Mouse (Mus musculus) C2C12 (cell line): ENCODE results near the gene Dhps. TPM values are rescaled to one million over a fixed set of nuclear protein-coding genes. Genes with fewer than 3 reads are reported as not detected.

Experiments
- H3K27me3 ChIP-seq: one replicate; pipeline ENCODE4 v1.6.1; 2011; ENCODE audit not compliant: control insufficient read depth, insufficient read depth, insufficient read length
- H3K36me3 ChIP-seq: one replicate; pipeline ENCODE4 v1.6.1; 2011; ENCODE audit not compliant: control insufficient read depth, insufficient read depth
- H3K4me3 ChIP-seq: one replicate; pipeline ENCODE4 v1.5.1; 2011; ENCODE audit warnings: mild to moderate bottlenecking, control low read depth; ENCODE audit not compliant: poor library complexity, insufficient read depth, severe bottlenecking
- H3K79me2 ChIP-seq: one replicate; pipeline ENCODE4 v1.6.1; 2011; ENCODE audit not compliant: control insufficient read depth, insufficient read depth
- H3K79me3 ChIP-seq: one replicate; pipeline ENCODE4 v1.6.1; 2011; ENCODE audit warnings: low read depth, control low read depth
- H3ac ChIP-seq: one replicate; pipeline ENCODE3; 2011; ENCODE audit warnings: low read depth; ENCODE audit not compliant: control insufficient read depth, insufficient read length
- CEBPB ChIP-seq: IDR thresholded peaks from one replicate; pipeline ENCODE4 v1.6.1; 2011; ENCODE audit warnings: low read depth, mild to moderate bottlenecking, control low read depth, moderate library complexity
- CTCF ChIP-seq: IDR thresholded peaks from one replicate; pipeline ENCODE4 v1.5.1; 2011; ENCODE audit not compliant: control insufficient read depth, insufficient read depth, insufficient read length
- FOSL1 ChIP-seq: IDR thresholded peaks from one replicate; pipeline ENCODE4 v1.8.0; 2011; ENCODE audit warnings: mild to moderate bottlenecking, low read length; ENCODE audit not compliant: poor library complexity, insufficient read depth, severe bottlenecking
- MAX ChIP-seq: IDR thresholded peaks from one replicate; pipeline ENCODE4 v1.6.1; 2011; ENCODE audit warnings: mild to moderate bottlenecking, control low read depth
- MYOD1 ChIP-seq: IDR thresholded peaks from one replicate; pipeline ENCODE4 v1.6.1; 2011; ENCODE audit warnings: low read depth; ENCODE audit not compliant: control insufficient read depth, insufficient read length
- MYOG ChIP-seq: IDR thresholded peaks from one replicate; pipeline ENCODE4 v1.6.1; 2011; ENCODE audit not compliant: control insufficient read depth, insufficient read length; ENCODE audit errors: extremely low read depth
- USF1 ChIP-seq: IDR thresholded peaks from one replicate; pipeline ENCODE4 v1.6.1; 2011; ENCODE audit warnings: low read depth, mild to moderate bottlenecking, control low read depth, moderate library complexity
- polyA plus RNA-seq: library from polyadenylated mRNA; unstranded; fragments of >200 nt; fragmentation: generic; extraction: Trizol; gene quantifications from one replicate; pipeline ENCODE4 v1.2.1, GENCODE M21; 2012; ENCODE audit warnings: missing spikeins

Dhps gene
- polyA plus RNA-seq, 1 experiment = 123 TPM

DNA sequence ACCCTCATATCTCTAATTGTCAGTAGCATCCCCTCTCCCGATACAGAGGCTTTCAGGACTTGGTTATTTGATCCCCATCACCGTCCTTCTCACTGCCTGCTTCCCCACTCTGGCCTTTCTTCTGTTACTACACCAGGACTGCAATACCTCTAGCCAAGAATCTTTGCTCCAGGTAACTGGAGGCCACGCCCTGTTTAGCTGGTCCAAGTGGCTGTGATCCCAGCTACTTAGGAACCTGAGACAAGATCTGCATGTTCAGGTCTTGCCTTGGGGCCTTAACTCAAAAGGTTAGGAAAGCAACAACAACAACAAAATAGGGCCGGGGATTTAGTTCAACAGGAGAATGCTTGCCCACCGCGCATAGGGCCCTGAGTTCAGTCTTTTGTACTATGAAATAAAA lies 27.9 kb upstream of the Dhps start:
- no peak for TF ChIP-seq CEBPB
- no peak for TF ChIP-seq MYOD1
- no peak for TF ChIP-seq FOSL1
- TF ChIP-seq MAX = no peak
- TF ChIP-seq MYOG = no peak
- no peak for TF ChIP-seq USF1
- TF ChIP-seq CTCF = no peak
- Histone ChIP-seq H3K27me3 (no peaks in the 10 kb centered on the region), H3K4me3 (no peak overlapping the region), H3K79me3 (peaks cover 44% of the 10 kb centered on the region), H3K36me3 (peaks cover 80% of the 10 kb centered on the region), H3ac (no peak overlapping the region), H3K79me2 (peaks cover 87% of the 10 kb centered on the region)

DNA sequence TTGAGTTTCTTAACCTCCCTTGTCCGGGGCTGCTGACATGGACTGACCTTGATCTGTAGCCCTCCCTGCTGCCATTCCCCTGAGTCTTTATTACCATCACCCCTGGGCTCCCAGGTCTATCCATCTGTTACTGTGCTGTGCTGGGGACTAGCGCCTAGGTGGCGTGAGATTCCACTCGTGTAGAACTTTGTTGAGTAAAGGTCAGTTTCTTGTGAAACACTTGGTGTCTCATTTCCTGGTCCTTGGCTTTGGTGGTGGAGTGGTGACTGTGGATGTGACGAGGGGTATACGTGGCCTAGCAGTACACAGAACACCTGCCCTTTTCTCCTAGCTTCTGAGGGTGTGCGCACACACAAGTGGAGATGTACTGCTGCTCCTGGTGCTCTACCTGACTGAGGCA lies 14.2 kb upstream of the Dhps start:
- Histone ChIP-seq H3K4me3 (no peak overlapping the region), H3K36me3 (peaks cover 44% of the 10 kb centered on the region), H3K27me3 (no peaks in the 10 kb centered on the region), H3K79me3 (peaks cover 3% of the 10 kb centered on the region), H3ac (no peak overlapping the region), H3K79me2 (peaks cover 20% of the 10 kb centered on the region)
- TF ChIP-seq MAX = no peak
- no peak for TF ChIP-seq USF1
- no peak for TF ChIP-seq MYOD1
- TF ChIP-seq CTCF = no peak
- TF ChIP-seq CEBPB = no peak
- no peak for TF ChIP-seq FOSL1
- TF ChIP-seq MYOG = no peak

DNA sequence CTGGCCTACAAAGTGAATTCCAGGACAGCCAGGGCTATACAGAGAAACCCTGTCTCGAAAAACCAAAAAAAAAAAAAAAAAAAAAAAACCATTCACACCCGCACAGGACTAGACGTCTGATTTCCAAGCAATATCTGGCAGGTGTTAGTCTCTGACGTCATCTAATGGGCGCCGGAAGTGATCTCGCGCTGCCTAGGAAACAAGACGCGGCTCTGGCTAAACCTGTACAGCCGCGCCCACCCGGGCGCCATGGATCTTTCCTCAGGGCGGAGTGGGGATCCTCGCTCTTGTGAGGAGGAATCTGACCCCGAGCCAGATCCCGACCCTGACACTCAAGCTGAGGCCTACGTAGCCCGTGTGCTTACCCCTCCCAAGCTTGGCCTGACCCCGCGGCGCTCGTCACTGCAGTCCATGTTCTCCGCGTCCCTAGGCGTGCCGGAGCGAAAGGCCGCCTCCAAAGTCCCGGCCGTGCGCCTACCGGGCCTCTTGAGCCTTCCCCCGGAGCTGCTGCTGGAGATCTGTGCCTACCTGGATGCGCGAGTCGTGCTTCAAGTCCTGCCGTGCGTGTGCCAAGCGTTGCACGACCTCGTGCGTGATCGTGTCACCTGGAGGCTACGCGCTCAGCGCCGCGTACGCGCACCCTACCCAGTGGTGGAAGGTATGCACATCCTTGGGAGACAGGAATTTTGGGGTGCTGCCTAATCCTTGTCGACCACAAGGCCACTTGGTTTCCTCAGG lies 11.5 kb upstream of the Dhps start, which contains the start of gene Fbxw9:
Fbxw9 (plus strand) TSS at position 177 of the 738 bp plus-strand sequence.
- TF ChIP-seq MAX (no peak), FOSL1 (no peak), MYOD1 (no peak), CTCF (no peak), USF1 (no peak), MYOG (no peak), CEBPB (no peak)
- Histone ChIP-seq H3K79me3 (peaks cover 7% of the 10 kb centered on the region), H3K79me2 (peaks cover 22% of the 10 kb centered on the region), H3K4me3 (peak within 1 kb of the TSS; percentile 83), H3K36me3 (peaks cover 20% of the 10 kb centered on the region), H3ac (peak within 1 kb of the TSS; percentile 50), H3K27me3 (no peaks in the 10 kb centered on the region)

- no peak for TF ChIP-seq MYOD1
- TF ChIP-seq MYOG = no peak
- no peak for TF ChIP-seq FOSL1
- no peak for TF ChIP-seq USF1
- TF ChIP-seq CEBPB = no peak
- TF ChIP-seq CTCF = no peak
- TF ChIP-seq MAX = no peak
These were observed 9.0 kb upstream of the Dhps start for GRCm38 (mm10) chr8:85062603-85063002.

GRCm38 (mm10) chr8:85065213-85065612 lies 6.3 kb upstream of the Dhps start:
- H3K79me2 ChIP-seq = peaks cover 21% of the 10 kb centered on the region
- no peak for TF ChIP-seq MYOG
- no peak for TF ChIP-seq CTCF
- TF ChIP-seq USF1 = no peak
- TF ChIP-seq MAX = no peak
- no peak for TF ChIP-seq MYOD1
- TF ChIP-seq CEBPB = no peak
- no peak for TF ChIP-seq FOSL1
- H3K4me3 ChIP-seq = no peak overlapping the region
- H3K27me3 ChIP-seq = no peaks in the 10 kb centered on the region
- peaks cover 3% of the 10 kb centered on the region for H3K36me3 ChIP-seq
- H3K79me3 ChIP-seq = peaks cover 7% of the 10 kb centered on the region
- H3ac ChIP-seq = no peak overlapping the region

More at GRCm38 (mm10) chr8:85062603-85063002, 9.0 kb upstream of the Dhps start:
- no peak overlapping the region for H3ac ChIP-seq
- H3K79me3 ChIP-seq = peaks cover 7% of the 10 kb centered on the region
- no peak overlapping the region for H3K4me3 ChIP-seq
- no peaks in the 10 kb centered on the region for H3K36me3 ChIP-seq
- H3K79me2 ChIP-seq = peaks cover 22% of the 10 kb centered on the region
- no peaks in the 10 kb centered on the region for H3K27me3 ChIP-seq
